Mouse (Mus musculus) olfactory bulb, adult 2 months (tissue): ENCODE data around the gene Lrrc27.

Experiments
- CTCF ChIP-seq: fragments of 200-500 bp; IDR thresholded peaks from 2 replicates; pipeline ENCODE4 v1.5.1; 2012; ENCODE audit warnings: low read depth, mild to moderate bottlenecking, low read length, moderate library complexity; ENCODE audit not compliant: insufficient read depth
- POLR2A ChIP-seq: fragments of 200-500 bp; IDR thresholded peaks from 2 replicates; pipeline ENCODE4 v1.6.1; 2012; ENCODE audit warnings: mild to moderate bottlenecking, low read depth, low read length, moderate library complexity; ENCODE audit not compliant: insufficient read depth

DNA sequence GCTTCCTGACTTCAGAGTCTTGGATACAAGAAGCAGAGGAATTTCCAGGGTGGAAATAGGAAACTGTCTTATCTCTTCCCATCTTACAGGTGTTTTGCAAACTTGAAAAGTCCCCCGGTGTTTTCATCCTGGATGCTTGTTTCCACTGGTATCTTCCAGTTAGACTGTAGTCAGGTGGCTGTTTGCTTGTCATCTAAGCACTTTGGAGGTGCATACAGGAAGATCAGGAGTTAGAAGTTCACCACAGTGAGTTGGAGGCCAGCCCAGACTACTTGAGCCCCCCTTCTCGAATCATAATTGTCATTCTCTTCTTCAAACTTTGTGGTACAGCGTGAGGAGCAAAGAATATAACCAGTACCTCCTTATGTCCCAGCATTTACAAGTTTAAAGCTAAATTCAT, 1.4 kb downstream of the Lrrc27 start:
- TF ChIP-seq POLR2A (no peak), CTCF (no peak)
